Mouse (Mus musculus) erythroblast, embryonic 14.5 days (primary cell): ENCODE results near the gene Pla2g4d. TPM values are rescaled to one million over a fixed set of nuclear protein-coding genes. Genes with fewer than 3 reads are reported as not detected.

Source experiments
- H3K27me3 ChIP-seq: 2 replicates; pipeline ENCODE4 v1.6.1; 2012; ENCODE audit warnings: inconsistent platforms; ENCODE audit not compliant: control insufficient read depth
- H3K36me3 ChIP-seq: 2 replicates; pipeline ENCODE4 v1.6.1; 2012; ENCODE audit warnings: mild to moderate bottlenecking, inconsistent platforms; ENCODE audit not compliant: control insufficient read depth
- H3K4me1 ChIP-seq: 2 replicates; pipeline ENCODE4 v1.6.1; 2012; ENCODE audit warnings: inconsistent platforms; ENCODE audit not compliant: control insufficient read depth
- H3K4me3 ChIP-seq: replicated peaks from 2 replicates; pipeline ENCODE3; 2012; ENCODE audit warnings: moderate library complexity, mild to moderate bottlenecking, inconsistent platforms
- H3K9me3 ChIP-seq: 2 replicates; pipeline ENCODE4 v1.6.1; 2012; ENCODE audit warnings: low read length, inconsistent platforms, mixed read lengths; ENCODE audit not compliant: control insufficient read depth
- GATA1 ChIP-seq: IDR thresholded peaks from 2 replicates; pipeline ENCODE4 v1.6.1; 2012; ENCODE audit warnings: low read length, inconsistent platforms, mixed read lengths
- TAL1 ChIP-seq: IDR thresholded peaks from 3 replicates; pipeline ENCODE4 v1.6.1; 2012; ENCODE audit warnings: low read length, inconsistent platforms, mixed read lengths
- polyA plus RNA-seq: library from polyadenylated mRNA; stranded (reverse); fragments of >175 nt; gene quantifications from 2 replicates; pipeline ENCODE4 v1.2.3, GENCODE M21; 2012

The Pla2g4d gene
- polyA plus RNA-seq, 1 experiment, result not detected

GRCm38 (mm10) chr2:120268635-120269034 is 20.4 kb downstream of the Pla2g4d start:
- no peaks in the 10 kb centered on the region for H3K36me3 ChIP-seq
- TF ChIP-seq GATA1 (no peak), TAL1 (no peak)
- no peaks in the 10 kb centered on the region for H3K9me3 ChIP-seq
- no peaks in the 10 kb centered on the region; the same call in 1 of the 2 replicates for H3K4me1 ChIP-seq
- H3K27me3 ChIP-seq, result peaks cover 10% of the 10 kb centered on the region
- no peak overlapping the region for H3K4me3 ChIP-seq

DNA sequence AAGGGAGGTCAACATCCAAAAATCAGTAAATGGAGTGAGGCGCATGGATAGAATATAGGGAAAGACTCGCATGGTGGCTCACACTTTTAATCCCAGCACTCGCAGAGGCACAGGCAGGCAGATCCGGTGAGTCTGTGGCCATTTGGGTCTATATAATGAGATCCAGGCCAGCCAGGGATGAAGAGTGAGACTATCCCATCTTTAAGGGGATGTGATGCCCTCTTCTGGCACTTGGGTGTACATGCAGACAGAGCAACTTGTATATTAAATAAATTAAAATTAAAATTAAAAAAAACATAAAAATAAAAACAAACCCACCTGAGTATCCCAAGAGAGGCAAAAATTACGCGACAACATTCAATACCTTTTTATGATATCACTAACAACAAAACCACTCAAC is 23.5 kb downstream of the Pla2g4d start:
- H3K4me3 ChIP-seq, result no peak overlapping the region
- H3K4me1 ChIP-seq, result no peaks in the 10 kb centered on the region; the same call in 1 of the 2 replicates
- no peaks in the 10 kb centered on the region for H3K9me3 ChIP-seq
- TF ChIP-seq TAL1 (no peak), GATA1 (no peak)
- peaks cover 10% of the 10 kb centered on the region for H3K27me3 ChIP-seq
- H3K36me3 ChIP-seq, result no peaks in the 10 kb centered on the region

DNA sequence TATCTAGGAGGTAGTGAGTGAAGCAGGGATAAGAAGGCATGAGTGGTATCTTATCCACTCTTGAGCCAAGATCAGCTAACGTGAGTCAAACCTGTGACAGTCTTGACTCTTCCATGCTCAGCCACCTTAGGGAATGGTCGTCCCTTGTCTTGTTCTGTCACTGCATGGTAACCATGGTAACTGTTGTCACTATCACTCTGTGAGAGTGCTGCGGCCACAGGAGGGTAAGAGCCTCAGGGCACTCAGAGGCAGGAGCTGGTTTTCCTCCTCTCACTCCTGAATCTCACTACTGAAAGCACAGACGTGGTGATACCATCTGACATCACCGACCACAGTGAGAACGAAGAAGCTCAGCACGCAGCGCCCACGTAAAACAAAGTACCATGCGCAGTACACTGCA is 24.1 kb downstream of the Pla2g4d start:
- H3K9me3 ChIP-seq, result no peaks in the 10 kb centered on the region
- peaks cover 10% of the 10 kb centered on the region for H3K27me3 ChIP-seq
- H3K36me3 ChIP-seq, result no peaks in the 10 kb centered on the region
- no peaks in the 10 kb centered on the region; the same call in 1 of the 2 replicates for H3K4me1 ChIP-seq
- H3K4me3 ChIP-seq, result no peak overlapping the region
- no peak for TF ChIP-seq TAL1
- TF ChIP-seq GATA1, result no peak

DNA sequence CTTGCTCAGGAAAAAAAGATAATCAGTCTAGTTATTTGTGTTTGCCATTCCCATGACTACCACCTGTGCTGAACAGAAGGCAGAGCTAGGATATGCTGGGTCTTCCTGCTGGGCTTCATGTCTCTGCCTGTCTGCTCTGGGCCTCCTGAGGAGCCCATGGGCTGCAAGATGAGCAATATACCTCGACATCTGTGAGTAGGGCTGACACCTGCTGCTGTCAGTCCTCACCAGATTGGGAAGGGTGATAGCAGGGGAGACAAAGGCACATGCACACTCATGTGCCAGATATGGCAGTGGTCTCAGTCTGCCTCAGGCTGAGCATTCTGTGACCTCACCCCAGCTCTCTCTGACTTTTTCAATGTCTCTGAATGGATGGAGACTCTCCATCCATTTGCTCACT is 26.1 kb downstream of the Pla2g4d start:
- H3K4me3 ChIP-seq, result no peak overlapping the region

GRCm38 (mm10) chr2:120261346-120261745 is 27.7 kb downstream of the Pla2g4d start:
- H3K9me3 ChIP-seq, result peaks cover 9% of the 10 kb centered on the region
- H3K27me3 ChIP-seq, result no peaks in the 10 kb centered on the region
- no peaks in the 10 kb centered on the region for H3K4me1 ChIP-seq
- H3K36me3 ChIP-seq, result no peaks in the 10 kb centered on the region
- TF ChIP-seq TAL1, result no peak
- no peak for TF ChIP-seq GATA1
- H3K4me3 ChIP-seq, result no peak overlapping the region

More for the DNA sequence above, 26.1 kb downstream of the Pla2g4d start:
- no peaks in the 10 kb centered on the region for H3K9me3 ChIP-seq
- no peaks in the 10 kb centered on the region for H3K36me3 ChIP-seq
- no peak for TF ChIP-seq TAL1
- TF ChIP-seq GATA1, result peak; percentile 3; the same call in 1 of the 2 replicates
- H3K4me1 ChIP-seq, result no peaks in the 10 kb centered on the region
- H3K27me3 ChIP-seq, result no peaks in the 10 kb centered on the region

- TF ChIP-seq GATA1, result no peak
- no peak for TF ChIP-seq TAL1
- H3K4me1 ChIP-seq, result no peaks in the 10 kb centered on the region
- no peak overlapping the region for H3K4me3 ChIP-seq
- no peaks in the 10 kb centered on the region for H3K36me3 ChIP-seq
- H3K9me3 ChIP-seq, result peaks cover 9% of the 10 kb centered on the region
- H3K27me3 ChIP-seq, result no peaks in the 10 kb centered on the region
Observed at GRCm38 (mm10) chr2:120256259-120256658, 32.7 kb downstream of the Pla2g4d start.

DNA sequence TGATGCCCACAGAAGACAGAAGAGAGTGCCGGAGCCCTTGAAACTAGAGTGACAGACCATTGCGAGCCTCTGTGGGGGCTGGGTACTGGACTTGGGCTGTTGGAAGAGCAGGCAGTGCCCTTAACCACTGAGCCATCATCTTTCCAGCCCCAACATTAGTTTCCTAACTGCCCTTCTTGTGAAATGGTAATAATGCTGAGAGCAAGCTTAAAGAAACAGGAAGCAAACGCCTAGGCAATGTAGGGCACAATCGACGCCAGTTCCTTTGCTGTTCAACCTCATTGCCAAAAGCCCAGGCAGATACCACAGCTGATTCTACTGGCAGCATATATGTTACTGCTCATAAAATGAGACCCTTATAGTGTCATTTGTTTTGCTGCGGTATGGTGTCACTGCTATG is 36.4 kb downstream of the Pla2g4d start:
- Histone ChIP-seq H3K27me3 (no peaks in the 10 kb centered on the region), H3K4me3 (no peak overlapping the region), H3K36me3 (no peaks in the 10 kb centered on the region), H3K4me1 (no peaks in the 10 kb centered on the region), H3K9me3 (peaks cover 9% of the 10 kb centered on the region)
- TF ChIP-seq TAL1, result no peak
- no peak for TF ChIP-seq GATA1

DNA sequence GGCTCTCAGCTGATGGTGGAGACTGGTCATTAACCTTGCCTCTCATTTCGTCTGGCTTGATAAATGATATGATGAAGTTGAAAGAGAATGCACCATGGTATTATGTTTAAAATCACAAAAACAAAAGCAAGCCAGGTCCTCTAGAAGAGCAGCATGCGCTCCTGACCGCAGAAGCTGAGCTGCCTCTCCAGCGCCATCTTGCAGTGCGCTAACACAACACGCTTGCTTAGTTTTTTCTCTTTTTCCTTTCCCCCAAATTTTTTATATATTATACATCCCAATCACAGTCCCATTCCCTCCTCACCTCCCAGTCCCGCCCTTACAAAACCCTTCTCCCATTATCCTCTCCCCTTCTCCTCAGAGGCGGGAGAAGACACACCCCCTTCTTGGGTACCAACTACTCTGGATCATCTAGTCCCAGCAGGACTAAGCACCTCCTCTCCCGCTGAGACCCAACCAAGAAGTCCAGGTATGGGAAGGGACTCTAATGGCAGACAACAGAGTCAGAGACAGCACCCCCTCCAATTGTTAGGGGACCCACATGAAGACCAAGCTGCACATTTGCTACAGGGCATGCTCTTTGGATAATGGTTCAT is 43.5 kb downstream of the Pla2g4d start:
- H3K9me3 ChIP-seq, result no peaks in the 10 kb centered on the region
- no peak for TF ChIP-seq GATA1
- H3K27me3 ChIP-seq, result peaks cover 23% of the 10 kb centered on the region
- H3K4me1 ChIP-seq, result no peaks in the 10 kb centered on the region
- no peak overlapping the region for H3K4me3 ChIP-seq
- no peaks in the 10 kb centered on the region for H3K36me3 ChIP-seq

DNA sequence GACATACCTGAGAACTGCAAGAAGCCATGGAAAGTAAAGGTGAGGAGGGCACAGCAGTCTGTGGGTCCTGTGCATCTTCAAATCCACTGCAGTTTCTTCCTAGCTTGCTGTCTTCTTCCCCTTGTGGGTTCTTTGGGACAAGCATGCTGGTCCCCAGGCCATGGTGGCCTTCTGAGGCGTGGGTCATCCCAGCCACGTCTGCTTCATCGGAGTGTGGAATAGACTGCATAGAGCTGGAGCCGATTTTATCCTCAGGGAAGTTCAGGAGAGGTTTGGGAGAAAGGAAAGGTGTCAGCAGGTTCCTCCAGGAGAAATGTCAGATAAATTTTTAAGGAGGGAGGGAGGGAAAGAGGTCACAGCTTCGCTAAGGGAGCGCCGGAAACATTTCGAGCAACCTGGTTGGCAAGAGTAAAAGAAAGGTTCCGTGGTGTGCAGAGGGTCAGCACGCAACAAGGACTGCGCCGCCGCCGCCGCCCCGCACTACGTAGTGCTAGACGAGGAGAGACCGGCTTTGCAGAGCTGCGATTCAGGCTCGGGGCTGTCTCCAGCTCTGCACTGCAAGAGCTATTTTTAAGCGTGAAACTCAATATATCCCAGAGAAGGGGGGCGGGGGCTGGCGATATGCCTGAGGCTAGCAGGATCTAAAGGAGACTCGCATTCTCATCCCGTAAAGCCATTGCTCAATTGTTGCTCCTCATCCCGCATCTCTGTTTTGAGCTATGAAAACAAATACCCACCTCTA is 44.1 kb downstream of the Pla2g4d start, which contains the start of gene Pla2g4e:
TSS of gene Pla2g4e (minus strand) at position 657 of the 742 bp plus-strand sequence.
- Histone ChIP-seq H3K4me1 (no peaks in the 10 kb centered on the region), H3K9me3 (no peaks in the 10 kb centered on the region), H3K4me3 (no peak within 1 kb of the TSS), H3K27me3 (peaks cover 23% of the 10 kb centered on the region), H3K36me3 (no peaks in the 10 kb centered on the region)
- TF ChIP-seq TAL1 (no peak), GATA1 (no peak)
